Mouse (Mus musculus) kidney, embryonic 16.5 days (tissue): ENCODE results near the gene Dennd1c. TPM values are rescaled to one million over a fixed set of nuclear protein-coding genes. Genes with fewer than 3 reads are reported as not detected.

ENCODE experiments used
- ATAC-seq: fragments of 200-750 bp; cut with Nextera tagmentation; 2 replicates; pipeline ENCODE4 v1.8.0; 2017; ENCODE audit warnings: moderate TSS enrichment; ENCODE audit not compliant: low FRiP score, low TSS enrichment
- H3K27ac ChIP-seq: fragments of 300-500 bp; sonication (generic); 2 replicates; pipeline ENCODE4 v1.5.1; 2014; ENCODE audit warnings: low read length
- H3K27me3 ChIP-seq: fragments of 300-500 bp; sonication (generic); 2 replicates; pipeline ENCODE4 v1.6.1; 2014; ENCODE audit warnings: low read length, control low read depth, mixed read lengths; ENCODE audit not compliant: insufficient read depth
- H3K36me3 ChIP-seq: fragments of 300-500 bp; sonication (generic); 2 replicates; pipeline ENCODE4 v1.6.1; 2014; ENCODE audit warnings: low read length, control low read depth, mixed read lengths; ENCODE audit not compliant: insufficient read depth
- H3K4me1 ChIP-seq: fragments of 300-500 bp; sonication (generic); 2 replicates; pipeline ENCODE4 v1.6.1; 2014; ENCODE audit warnings: low read length, control low read depth, mixed read lengths; ENCODE audit not compliant: insufficient read depth
- H3K4me2 ChIP-seq: fragments of 300-500 bp; sonication (generic); replicated peaks from 2 replicates; pipeline ENCODE4 v1.6.1; 2014; ENCODE audit warnings: low read depth, low read length
- H3K4me3 ChIP-seq: fragments of 300-500 bp; sonication (generic); 2 replicates; pipeline ENCODE4 v1.5.1; 2014; ENCODE audit warnings: mild to moderate bottlenecking, low read length
- H3K9ac ChIP-seq: fragments of 300-500 bp; sonication (generic); replicated peaks from 2 replicates; pipeline ENCODE4 v1.6.1; 2014; ENCODE audit warnings: low read length
- H3K9me3 ChIP-seq: fragments of 300-500 bp; sonication (generic); 2 replicates; pipeline ENCODE4 v1.6.1; 2016; ENCODE audit warnings: low read length, control low read depth
- WGBS: fragments of 180-500 bp; shearing (Covaris S2); extraction: QIAGEN DNeasy Blood & Tissue Kit; methylation state at CpG from one replicate; pipeline ENCODE4 v1.1.7; 2014; 5-methylcytosine and 5-hydroxymethylcytosine counted together
- polyA plus RNA-seq: library from polyadenylated mRNA; unstranded; fragments of >200 nt; fragmentation: Nextera tagmentation; extraction: Ambion mirVana; gene quantifications from 2 replicates; pipeline ENCODE4 v1.2.1, GENCODE M21; 2015

Dennd1c gene
- polyA plus RNA-seq, 1 experiment from 2014 or later, result 6.8 TPM

- Histone ChIP-seq H3K9ac (no peak overlapping the region), H3K27ac (no peak overlapping the region), H3K4me3 (no peak overlapping the region), H3K9me3 (no peaks in the 10 kb centered on the region), H3K4me2 (no peak overlapping the region), H3K27me3 (no peaks in the 10 kb centered on the region), H3K4me1 (peaks cover 14% of the 10 kb centered on the region; the same call in 1 of the 2 replicates), H3K36me3 (no peaks in the 10 kb centered on the region)
- no peak for ATAC-seq
- 95% methylated on average over 1 of the region's 1 CpGs for WGBS
Measured at GRCm38 (mm10) chr17:57110005-57110404, 31.7 kb upstream of the Dennd1c start.

- Histone ChIP-seq H3K4me1 (peaks cover 21% of the 10 kb centered on the region), H3K9ac (no peak overlapping the region), H3K4me3 (no peak overlapping the region), H3K27ac (no peak overlapping the region), H3K27me3 (no peaks in the 10 kb centered on the region), H3K9me3 (no peaks in the 10 kb centered on the region), H3K4me2 (no peak overlapping the region), H3K36me3 (no peaks in the 10 kb centered on the region)
- ATAC-seq, result no peak
- 54% methylated on average over 5 of the region's 5 CpGs for WGBS
Measured at GRCm38 (mm10) chr17:57108666-57109171, 30.4 kb upstream of the Dennd1c start.

DNA sequence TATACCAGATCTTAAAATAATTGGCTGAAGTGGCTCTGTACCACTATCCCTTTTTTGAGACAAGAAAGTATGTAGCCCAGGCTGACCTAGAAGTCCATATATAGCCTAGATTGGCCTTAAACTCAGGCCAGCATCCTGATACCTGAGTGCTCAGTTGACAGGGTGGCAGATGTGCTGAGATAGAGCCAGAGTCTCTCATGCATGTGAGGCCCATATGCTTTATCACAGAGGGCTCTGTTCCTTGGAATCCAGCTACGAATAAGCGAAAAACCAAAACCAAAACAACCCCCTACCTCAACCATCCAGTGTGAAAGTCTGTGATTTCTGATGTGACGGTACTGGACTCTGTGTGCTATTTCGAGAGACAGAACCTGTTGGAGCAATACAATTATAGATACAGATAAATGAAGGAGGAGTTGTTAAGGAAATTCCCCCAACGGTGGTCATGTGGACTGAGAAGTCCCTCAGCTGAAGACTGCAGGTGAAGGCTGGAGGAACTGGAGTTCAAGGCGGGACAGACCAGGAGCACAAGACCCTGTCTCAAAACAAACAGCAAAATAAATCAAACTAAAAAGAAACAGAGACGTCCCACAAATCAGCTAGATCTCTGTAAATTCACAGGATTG lies 29.8 kb upstream of the Dennd1c start:
- Histone ChIP-seq H3K9ac (no peak overlapping the region), H3K36me3 (no peaks in the 10 kb centered on the region), H3K4me2 (no peak overlapping the region), H3K27ac (no peak overlapping the region), H3K4me1 (peaks cover 21% of the 10 kb centered on the region), H3K9me3 (no peaks in the 10 kb centered on the region), H3K27me3 (no peaks in the 10 kb centered on the region), H3K4me3 (no peak overlapping the region)
- no peak for ATAC-seq
- 77% methylated on average over 7 of the region's 7 CpGs for WGBS

DNA sequence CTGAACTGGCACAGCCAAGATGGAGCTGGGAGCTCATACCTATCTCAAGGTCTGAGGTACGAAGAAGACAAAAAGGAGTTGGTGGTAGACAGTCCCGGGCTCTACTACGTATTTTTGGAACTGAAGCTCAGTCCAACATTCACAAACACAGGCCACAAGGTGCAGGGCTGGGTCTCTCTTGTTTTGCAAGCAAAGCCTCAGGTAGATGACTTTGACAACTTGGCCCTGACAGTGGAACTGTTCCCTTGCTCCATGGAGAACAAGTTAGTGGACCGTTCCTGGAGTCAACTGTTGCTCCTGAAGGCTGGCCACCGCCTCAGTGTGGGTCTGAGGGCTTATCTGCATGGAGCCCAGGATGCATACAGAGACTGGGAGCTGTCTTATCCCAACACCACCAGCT lies 28.8 kb upstream of the Dennd1c start:
- H3K27ac ChIP-seq, result no peak overlapping the region
- no peaks in the 10 kb centered on the region for H3K36me3 ChIP-seq
- no peaks in the 10 kb centered on the region for H3K27me3 ChIP-seq
- peaks cover 21% of the 10 kb centered on the region for H3K4me1 ChIP-seq
- H3K4me3 ChIP-seq, result no peak overlapping the region
- H3K4me2 ChIP-seq, result no peak overlapping the region
- H3K9ac ChIP-seq, result no peak overlapping the region
- 93% methylated on average over 5 of the region's 5 CpGs for WGBS
- ATAC-seq, result no peak
- no peaks in the 10 kb centered on the region for H3K9me3 ChIP-seq

DNA sequence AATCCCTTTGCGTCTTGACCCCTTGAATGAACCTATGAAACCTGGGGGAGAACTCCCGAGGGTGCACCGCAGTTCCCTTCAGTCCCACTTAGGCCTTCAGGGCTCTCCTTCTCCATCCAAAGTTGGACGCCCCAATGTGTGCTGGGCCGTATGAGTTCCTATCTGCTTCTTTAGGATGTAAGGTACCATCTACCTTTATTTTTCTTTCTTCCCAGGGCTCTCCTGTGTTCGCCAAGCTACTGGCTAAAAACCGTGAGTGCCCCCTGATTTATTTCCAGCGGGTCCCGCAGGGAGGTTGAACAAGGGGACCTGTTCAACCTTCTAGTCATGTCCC lies 27.7 kb upstream of the Dennd1c start:
- H3K4me3 ChIP-seq, result peak overlapping the region; percentile 73
- 7% methylated on average over 9 of the region's 9 CpGs for WGBS
- no peaks in the 10 kb centered on the region for H3K36me3 ChIP-seq
- peaks cover 21% of the 10 kb centered on the region for H3K4me1 ChIP-seq
- ATAC-seq, result no peak; the same call in 1 of the 2 replicates
- no peak overlapping the region for H3K27ac ChIP-seq
- no peaks in the 10 kb centered on the region for H3K9me3 ChIP-seq
- peak overlapping the region; percentile 89 for H3K4me2 ChIP-seq
- H3K27me3 ChIP-seq, result no peaks in the 10 kb centered on the region
- H3K9ac ChIP-seq, result peak overlapping the region; percentile 78

DNA sequence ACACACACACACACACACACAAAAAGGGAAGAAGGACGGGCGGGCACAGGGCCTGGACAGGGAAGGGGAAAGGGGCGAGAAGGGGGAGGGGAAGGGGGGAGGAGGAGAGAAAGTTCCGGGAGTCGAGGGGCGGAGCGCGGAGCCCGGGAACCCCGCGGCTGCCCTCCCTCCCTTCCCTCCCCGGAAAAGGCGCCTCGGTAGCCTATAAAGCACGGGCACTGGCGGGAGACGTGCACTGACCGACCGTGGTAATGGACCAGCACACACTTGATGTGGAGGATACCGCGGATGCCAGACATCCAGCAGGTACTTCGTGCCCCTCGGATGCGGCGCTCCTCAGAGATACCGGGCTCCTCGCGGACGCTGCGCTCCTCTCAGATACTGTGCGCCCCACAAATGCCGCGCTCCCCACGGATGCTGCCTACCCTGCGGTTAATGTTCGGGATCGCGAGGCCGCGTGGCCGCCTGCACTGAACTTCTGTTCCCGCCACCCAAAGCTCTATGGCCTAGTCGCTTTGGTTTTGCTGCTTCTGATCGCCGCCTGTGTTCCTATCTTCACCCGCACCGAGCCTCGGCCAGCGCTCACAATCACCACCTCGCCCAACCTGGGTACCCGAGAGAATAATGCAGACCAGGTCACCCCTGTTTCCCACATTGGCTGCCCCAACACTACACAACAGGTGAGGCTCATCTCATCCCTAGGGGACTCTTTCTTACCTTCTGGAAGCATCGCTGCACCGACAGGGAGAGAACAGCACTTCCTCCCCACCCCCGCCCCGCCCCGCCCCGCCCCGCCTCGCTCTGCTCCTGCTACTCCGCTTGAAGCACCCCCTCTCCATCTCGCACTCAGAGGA lies 27.1 kb upstream of the Dennd1c start, which contains the start of gene Tnfsf9:
Gene Tnfsf9 (plus strand): TSS at position 145 of the 854 bp plus-strand sequence.
- peak within 1 kb of the TSS; percentile 71 for H3K27ac ChIP-seq
- H3K9ac ChIP-seq, result peak within 1 kb of the TSS; percentile 78
- H3K4me2 ChIP-seq, result peak within 1 kb of the TSS; percentile 89
- H3K9me3 ChIP-seq, result no peaks in the 10 kb centered on the region
- WGBS, result 0% methylated on average over 56 of the region's 61 CpGs
- ATAC-seq, result peak; percentile 84
- no peaks in the 10 kb centered on the region for H3K36me3 ChIP-seq
- peak within 1 kb of the TSS; percentile 73 for H3K4me3 ChIP-seq
- no peaks in the 10 kb centered on the region for H3K27me3 ChIP-seq
- peaks cover 21% of the 10 kb centered on the region for H3K4me1 ChIP-seq

GRCm38 (mm10) chr17:57104496-57104895 lies 26.2 kb upstream of the Dennd1c start:
- Histone ChIP-seq H3K36me3 (no peaks in the 10 kb centered on the region), H3K27me3 (no peaks in the 10 kb centered on the region), H3K4me1 (peaks cover 21% of the 10 kb centered on the region), H3K9ac (peak overlapping the region; percentile 78), H3K4me2 (peak overlapping the region; percentile 89), H3K9me3 (no peaks in the 10 kb centered on the region), H3K27ac (no peak overlapping the region; the same call in 1 of the 2 replicates), H3K4me3 (peak overlapping the region; percentile 73)
- WGBS, result 37% methylated on average over 4 of the region's 4 CpGs
- ATAC-seq, result no peak; the same call in 1 of the 2 replicates

- peaks cover 21% of the 10 kb centered on the region for H3K4me1 ChIP-seq
- no peak overlapping the region for H3K4me3 ChIP-seq
- no peaks in the 10 kb centered on the region for H3K27me3 ChIP-seq
- H3K4me2 ChIP-seq, result no peak overlapping the region
- no peak for ATAC-seq
- no peaks in the 10 kb centered on the region for H3K9me3 ChIP-seq
- H3K9ac ChIP-seq, result no peak overlapping the region
- WGBS, result 84% methylated on average over 2 of the region's 2 CpGs
- no peaks in the 10 kb centered on the region for H3K36me3 ChIP-seq
- no peak overlapping the region for H3K27ac ChIP-seq
Measured at GRCm38 (mm10) chr17:57102276-57102675, 24.0 kb upstream of the Dennd1c start.

DNA sequence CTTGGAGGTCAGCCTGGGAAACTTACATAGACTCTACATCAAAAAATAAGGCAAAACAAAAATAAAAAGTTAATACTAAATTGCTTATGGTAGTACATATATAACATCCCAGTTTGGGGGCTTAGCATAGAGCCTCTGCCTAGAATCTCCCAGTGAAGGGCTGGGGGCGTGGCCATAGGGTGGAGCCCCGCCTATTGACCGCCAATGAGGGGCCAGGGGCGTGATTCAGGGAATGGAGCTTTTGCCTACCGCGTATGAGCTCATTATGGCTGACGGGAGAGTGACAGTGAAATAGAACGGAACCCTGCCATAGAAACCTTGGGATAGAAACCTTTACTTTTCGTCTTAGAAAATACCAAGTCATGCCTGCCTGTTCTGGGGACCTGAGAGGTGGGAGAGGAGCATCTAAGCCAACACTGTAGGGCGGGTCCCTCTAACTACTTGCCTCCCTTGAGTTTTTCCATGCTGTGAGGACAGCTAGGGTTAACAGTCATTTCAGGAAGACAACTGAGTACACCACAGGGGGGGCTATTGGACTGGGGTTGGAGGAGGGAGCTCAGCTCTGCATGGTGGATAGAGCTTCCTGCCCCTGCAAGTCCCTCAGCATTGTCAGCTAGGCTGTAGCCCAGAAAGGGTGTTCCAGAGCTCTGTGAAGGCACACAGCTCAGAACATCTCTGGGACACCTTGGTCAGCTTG lies 21.5 kb upstream of the Dennd1c start:
- H3K4me3 ChIP-seq, result no peak overlapping the region
- no peak overlapping the region for H3K9ac ChIP-seq
- H3K36me3 ChIP-seq, result no peaks in the 10 kb centered on the region
- no peaks in the 10 kb centered on the region; the same call in 1 of the 2 replicates for H3K27me3 ChIP-seq
- 10% methylated on average over 10 of the region's 10 CpGs for WGBS
- peaks cover 10% of the 10 kb centered on the region for H3K4me1 ChIP-seq
- H3K27ac ChIP-seq, result no peak overlapping the region
- no peaks in the 10 kb centered on the region for H3K9me3 ChIP-seq
- ATAC-seq, result no peak
- H3K4me2 ChIP-seq, result no peak overlapping the region
